Mouse (Mus musculus): Measurements from ENCODE around the gene Fam13c.

Gene Fam13c

GRCm38 (mm10) chr10:70599126-70599924 is 159.0 kb downstream of the Fam13c start:
- no peak for DNase-seq (ENCODE audit: low spot score in 2 of 2)

DNA sequence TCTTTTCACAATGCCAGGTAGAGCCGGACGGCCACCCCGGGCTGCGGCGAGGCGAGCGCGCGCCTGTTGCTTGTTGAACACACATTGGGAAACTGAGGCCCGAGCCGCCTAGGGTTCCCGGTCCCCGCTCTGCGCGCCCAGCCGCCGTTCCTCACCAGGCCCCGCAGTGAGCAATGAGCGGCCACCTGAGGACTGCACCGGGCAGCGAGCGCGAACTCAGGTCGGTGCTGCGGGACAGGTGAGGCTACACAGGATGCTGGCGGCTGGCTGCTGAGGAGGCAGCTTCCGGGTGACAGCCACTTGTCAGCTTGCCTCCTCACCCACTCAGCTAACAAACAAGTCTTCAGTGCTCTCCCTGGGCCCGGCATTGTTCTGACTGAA is 159.6 kb downstream of the Fam13c start:
- no peak for DNase-seq (ENCODE audit: low spot score in 2 of 2)
